Mouse (Mus musculus): ENCODE results near the gene Ncoa1. TPM values are rescaled to one million over a fixed set of nuclear protein-coding genes. Genes with fewer than 3 reads are reported as not detected.

Gene Ncoa1
- total RNA-seq, 2 experiments from 2014 or later, result 23.0 to 23.5 TPM

Other genes with a start within 250 kb of the Ncoa1 start
- gene Ptrhd1, start 243.2 kb downstream of the Ncoa1 start, total RNA-seq (2021), result 1 to 10 TPM; 3.9 to 4.7 TPM
- gene Cenpo, start 242.9 kb downstream of the Ncoa1 start, total RNA-seq (2021), result 1 to 10 TPM; 2.0 to 2.1 TPM
- gene Itsn2, start 115.5 kb upstream of the Ncoa1 start, total RNA-seq (2021), result 10 to 100 TPM; 20.5 to 21.2 TPM
- not detected for gene Gm3625, start 115.7 kb upstream of the Ncoa1 start, total RNA-seq (2021)